Mouse (Mus musculus): ENCODE results near the gene 9130230L23Rik. TPM values are rescaled to one million over a fixed set of nuclear protein-coding genes. Genes with fewer than 3 reads are reported as not detected.

The 9130230L23Rik gene
- polyA plus RNA-seq (2015; fragmentation: Nextera tagmentation; extraction: Ambion mirVana): 0.10 TPM in 1 of 2 replicates, not detected in the other

DNA sequence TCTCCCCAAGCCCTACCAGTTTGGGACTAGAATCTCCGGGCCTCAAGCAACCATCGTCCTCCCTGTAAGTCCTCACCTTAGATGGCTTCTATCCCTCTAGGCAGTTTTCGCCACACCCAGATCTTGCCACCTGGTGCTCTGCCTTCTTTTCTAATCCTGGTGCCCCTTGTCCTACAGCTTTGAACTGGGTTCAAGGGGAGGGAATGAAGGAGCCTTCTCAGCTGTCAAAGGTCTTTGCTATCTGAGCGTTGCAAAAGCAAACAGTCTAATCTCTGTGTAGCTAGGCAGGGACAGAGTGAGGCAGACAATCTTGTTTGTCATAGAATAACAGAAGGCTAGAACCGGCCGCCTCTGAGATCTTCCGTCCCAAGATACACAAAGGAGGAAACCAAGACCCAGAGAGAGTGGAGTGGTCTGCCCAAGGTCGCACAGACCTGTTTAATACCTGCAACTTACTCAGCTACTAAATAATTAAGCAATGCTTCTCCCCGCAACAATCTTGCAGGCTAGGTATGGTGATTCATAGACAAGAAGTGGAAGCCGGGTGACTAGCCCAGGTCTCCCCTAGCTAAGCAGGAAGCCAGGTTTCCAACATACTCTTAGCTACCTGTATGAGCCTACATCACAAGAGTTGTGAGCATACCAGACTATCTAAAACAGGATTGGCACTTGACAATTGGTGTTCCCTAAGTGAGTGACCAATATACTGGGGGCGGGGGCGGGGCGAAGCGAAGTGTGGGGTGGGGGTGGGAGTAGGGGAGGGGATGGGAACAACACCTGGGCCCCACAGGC lies at the start of gene 9130230L23Rik:
TSS of gene 9130230L23Rik (minus strand) at position 152 of the 792 bp plus-strand sequence.
- Histone ChIP-seq H3K9ac (no peak within 1 kb of the TSS), H3K9me3 (no peaks in the 10 kb centered on the region), H3K27ac (replicated peaks) (no peak within 1 kb of the TSS), H3K4me3 (no peak within 1 kb of the TSS), H3K4me2 (no peak within 1 kb of the TSS), H3K27me3 (no peaks in the 10 kb centered on the region), H3K36me3 (no peaks in the 10 kb centered on the region), H3K4me1 (replicated peaks) (no peaks in the 10 kb centered on the region)
- ATAC-seq (ENCODE audit: low read depth): no peak
- 79% methylated on average over 14 of the region's 14 CpGs for WGBS

GRCm38 (mm10) chr5:66052777-66053548 lies 48.9 kb upstream of the 9130230L23Rik start:
- H3K4me3 ChIP-seq: no peak overlapping the region
- ATAC-seq (ENCODE audit: low read depth): no peak
- no peaks in the 10 kb centered on the region for H3K9me3 ChIP-seq
- H3K27ac ChIP-seq (replicated peaks): no peak overlapping the region
- H3K27me3 ChIP-seq: no peaks in the 10 kb centered on the region
- 88% methylated on average over 20 of the region's 20 CpGs for WGBS
- H3K9ac ChIP-seq: no peak overlapping the region
- H3K4me2 ChIP-seq: no peak overlapping the region
- H3K36me3 ChIP-seq: no peaks in the 10 kb centered on the region
- H3K4me1 ChIP-seq (replicated peaks): no peaks in the 10 kb centered on the region; the same call in 1 of the 2 replicates

DNA sequence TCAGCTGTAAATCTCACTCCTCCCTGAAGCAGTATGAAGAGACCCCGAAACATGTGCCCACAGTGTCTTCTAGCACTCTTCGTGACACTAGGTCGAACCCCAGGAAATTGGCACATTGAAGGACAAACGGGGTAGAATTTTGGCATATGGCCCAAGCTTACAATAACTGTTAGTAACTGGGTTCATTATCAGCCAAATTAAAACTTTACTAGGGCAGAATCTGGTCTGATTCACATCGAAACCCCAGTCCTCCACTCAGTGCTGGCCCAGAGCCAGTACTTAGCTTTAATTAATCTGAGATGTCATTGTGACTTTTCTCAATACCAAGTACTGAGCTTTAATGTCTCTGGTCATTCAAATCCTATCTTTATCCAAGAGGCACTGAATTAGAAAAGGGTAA lies 46.8 kb upstream of the 9130230L23Rik start:
- Histone ChIP-seq H3K9ac (no peak overlapping the region), H3K9me3 (no peaks in the 10 kb centered on the region), H3K36me3 (no peaks in the 10 kb centered on the region), H3K27ac (replicated peaks) (no peak overlapping the region), H3K27me3 (no peaks in the 10 kb centered on the region), H3K4me2 (no peak overlapping the region), H3K4me1 (replicated peaks) (no peaks in the 10 kb centered on the region; the same call in 1 of the 2 replicates), H3K4me3 (no peak overlapping the region)
- 73% methylated on average over 5 of the region's 5 CpGs for WGBS
- ATAC-seq (ENCODE audit: low read depth): no peak

GRCm38 (mm10) chr5:66046356-66046755 lies 42.3 kb upstream of the 9130230L23Rik start:
- no peaks in the 10 kb centered on the region for H3K27me3 ChIP-seq
- H3K9me3 ChIP-seq: no peaks in the 10 kb centered on the region
- no peaks in the 10 kb centered on the region for H3K36me3 ChIP-seq
- H3K4me3 ChIP-seq: no peak overlapping the region
- ATAC-seq (ENCODE audit: low read depth): no peak
- 84% methylated on average over 3 of the region's 3 CpGs for WGBS
- H3K4me2 ChIP-seq: no peak overlapping the region
- no peak overlapping the region for H3K27ac ChIP-seq (replicated peaks)
- H3K9ac ChIP-seq: no peak overlapping the region
- no peaks in the 10 kb centered on the region for H3K4me1 ChIP-seq (replicated peaks)

DNA sequence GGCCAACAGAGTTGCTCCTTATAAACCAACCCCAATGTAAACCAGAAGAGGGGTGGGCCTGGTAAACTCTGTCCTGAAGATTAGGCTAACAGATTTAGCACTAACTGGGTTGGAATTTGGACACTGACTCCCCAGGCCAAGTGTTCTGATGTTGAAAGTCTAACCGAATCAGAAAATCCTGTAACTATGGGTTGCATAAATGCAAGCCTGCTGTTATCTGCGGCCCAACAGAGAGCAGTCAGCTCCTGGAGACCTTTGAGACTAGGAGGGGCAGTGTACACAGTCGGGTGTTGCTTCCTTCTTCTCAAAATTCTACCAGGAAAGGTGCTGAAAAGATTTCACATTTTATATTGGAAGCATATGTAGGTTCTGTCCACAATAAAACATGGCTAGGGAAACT lies 39.8 kb upstream of the 9130230L23Rik start:
- Histone ChIP-seq H3K4me2 (no peak overlapping the region), H3K27ac (replicated peaks) (no peak overlapping the region), H3K27me3 (no peaks in the 10 kb centered on the region), H3K9me3 (no peaks in the 10 kb centered on the region), H3K4me3 (no peak overlapping the region), H3K9ac (no peak overlapping the region), H3K36me3 (no peaks in the 10 kb centered on the region), H3K4me1 (replicated peaks) (no peaks in the 10 kb centered on the region)
- ATAC-seq (ENCODE audit: low read depth): no peak
- 92% methylated on average over 3 of the region's 3 CpGs for WGBS

- no peak overlapping the region for H3K27ac ChIP-seq (replicated peaks)
- WGBS: 39% methylated on average over 10 of the region's 10 CpGs
- H3K9ac ChIP-seq: no peak overlapping the region
- no peaks in the 10 kb centered on the region for H3K36me3 ChIP-seq
- H3K4me2 ChIP-seq: no peak overlapping the region
- ATAC-seq (ENCODE audit: low read depth): no peak
- H3K4me3 ChIP-seq: no peak overlapping the region
- H3K27me3 ChIP-seq: no peaks in the 10 kb centered on the region
- no peaks in the 10 kb centered on the region for H3K9me3 ChIP-seq
- H3K4me1 ChIP-seq (replicated peaks): no peaks in the 10 kb centered on the region
Measured at GRCm38 (mm10) chr5:66042651-66043340, 38.7 kb upstream of the 9130230L23Rik start.

- Histone ChIP-seq H3K4me1 (replicated peaks) (no peaks in the 10 kb centered on the region), H3K36me3 (no peaks in the 10 kb centered on the region), H3K27ac (replicated peaks) (no peak overlapping the region), H3K4me3 (no peak overlapping the region), H3K27me3 (no peaks in the 10 kb centered on the region), H3K9ac (no peak overlapping the region), H3K4me2 (no peak overlapping the region), H3K9me3 (no peaks in the 10 kb centered on the region)
- 93% methylated on average over 7 of the region's 7 CpGs for WGBS
- no peak for ATAC-seq (ENCODE audit: low read depth)
Measured at GRCm38 (mm10) chr5:66040744-66041279, 36.7 kb upstream of the 9130230L23Rik start.

GRCm38 (mm10) chr5:66039813-66040212 lies 35.7 kb upstream of the 9130230L23Rik start:
- Histone ChIP-seq H3K36me3 (no peaks in the 10 kb centered on the region), H3K4me2 (no peak overlapping the region), H3K9ac (no peak overlapping the region), H3K27me3 (no peaks in the 10 kb centered on the region), H3K27ac (replicated peaks) (no peak overlapping the region), H3K9me3 (no peaks in the 10 kb centered on the region), H3K4me1 (replicated peaks) (no peaks in the 10 kb centered on the region), H3K4me3 (no peak overlapping the region)
- no peak for ATAC-seq (ENCODE audit: low read depth)
- WGBS: 86% methylated on average over 2 of the region's 2 CpGs

DNA sequence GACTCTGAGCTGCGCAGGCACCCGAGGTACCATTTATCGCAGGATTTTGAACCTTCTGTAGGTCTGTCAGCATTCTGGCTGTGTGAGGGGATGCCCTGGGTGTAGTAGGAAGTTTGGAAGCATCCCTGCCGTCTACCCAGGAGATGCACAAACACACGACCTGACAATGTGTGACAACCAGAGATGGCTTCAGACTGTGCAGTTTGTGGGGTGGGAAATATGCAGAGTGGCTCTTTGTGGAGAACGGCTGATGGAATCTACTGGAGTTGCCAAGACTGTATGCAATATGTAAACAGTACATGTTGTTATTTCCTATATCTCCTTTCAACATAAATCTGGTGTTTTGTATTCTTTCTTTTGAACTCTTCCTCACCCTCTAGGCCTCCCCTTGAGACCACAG lies 33.0 kb upstream of the 9130230L23Rik start:
- H3K9me3 ChIP-seq: no peaks in the 10 kb centered on the region
- ATAC-seq (ENCODE audit: low read depth): no peak
- no peaks in the 10 kb centered on the region for H3K27me3 ChIP-seq
- H3K4me3 ChIP-seq: no peak overlapping the region
- H3K9ac ChIP-seq: no peak overlapping the region
- no peak overlapping the region for H3K27ac ChIP-seq (replicated peaks)
- no peaks in the 10 kb centered on the region for H3K36me3 ChIP-seq
- H3K4me1 ChIP-seq (replicated peaks): no peaks in the 10 kb centered on the region
- 79% methylated on average over 6 of the region's 6 CpGs for WGBS
- no peak overlapping the region for H3K4me2 ChIP-seq

DNA sequence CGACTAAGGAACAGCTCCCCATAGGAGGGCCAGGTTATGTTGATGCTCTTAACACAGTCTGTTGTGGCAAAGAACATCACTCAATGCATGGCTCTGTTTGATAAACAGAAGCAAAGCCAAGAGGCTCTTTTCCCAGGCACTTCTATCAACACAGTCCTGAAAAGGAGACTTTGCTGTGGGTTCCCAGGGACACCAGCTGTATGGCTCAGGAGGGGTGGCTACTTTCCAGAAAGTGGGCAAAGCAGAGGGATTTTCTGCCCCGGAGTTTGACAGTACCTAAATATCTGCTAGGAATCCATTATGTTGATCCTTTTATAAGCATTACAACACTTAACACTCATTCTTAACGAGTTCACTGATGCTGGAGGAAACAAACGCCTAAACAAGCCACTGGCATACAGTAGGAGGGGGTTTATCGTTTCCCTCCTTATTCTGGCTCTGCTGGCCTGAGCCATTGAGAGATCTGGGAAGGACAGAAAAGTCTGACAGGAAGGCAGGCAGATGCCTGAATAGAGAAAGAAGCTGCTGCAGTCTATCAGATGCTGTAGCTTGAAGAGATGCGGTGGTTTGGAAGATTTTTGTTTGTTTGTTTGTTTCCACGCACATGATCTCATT lies 32.5 kb upstream of the 9130230L23Rik start:
- WGBS: 58% methylated on average over 7 of the region's 7 CpGs
- Histone ChIP-seq H3K4me3 (no peak overlapping the region), H3K9ac (no peak overlapping the region), H3K36me3 (no peaks in the 10 kb centered on the region), H3K27ac (replicated peaks) (no peak overlapping the region), H3K4me2 (no peak overlapping the region), H3K9me3 (no peaks in the 10 kb centered on the region), H3K27me3 (no peaks in the 10 kb centered on the region), H3K4me1 (replicated peaks) (no peaks in the 10 kb centered on the region)
- no peak for ATAC-seq (ENCODE audit: low read depth)

- 68% methylated on average over 14 of the region's 14 CpGs for WGBS
- no peak overlapping the region for H3K9ac ChIP-seq
- H3K9me3 ChIP-seq: no peaks in the 10 kb centered on the region
- no peak for ATAC-seq (ENCODE audit: low read depth)
- no peaks in the 10 kb centered on the region for H3K27me3 ChIP-seq
- H3K4me3 ChIP-seq: no peak overlapping the region
- H3K36me3 ChIP-seq: no peaks in the 10 kb centered on the region
- H3K4me2 ChIP-seq: no peak overlapping the region
- H3K27ac ChIP-seq (replicated peaks): no peak overlapping the region
- H3K4me1 ChIP-seq (replicated peaks): no peaks in the 10 kb centered on the region
Measured at GRCm38 (mm10) chr5:66034375-66035195, 30.5 kb upstream of the 9130230L23Rik start.

All from neural tube, embryonic 13.5 days (tissue).